Mouse (Mus musculus) brain, embryonic 14.5 days (tissue): ENCODE measurements around the gene Gga3. TPM values are rescaled to one million over a fixed set of nuclear protein-coding genes. Genes with fewer than 3 reads are reported as not detected.

ENCODE experiments used
- DNase-seq: peaks from one replicate; pipeline ENCODE4 v3.0.0-alpha.2; 2011; ENCODE audit warnings: low read depth
- CTCF ChIP-seq: fragments of 200-500 bp; IDR thresholded peaks from 2 replicates; pipeline ENCODE4 v1.5.1; 2012; ENCODE audit warnings: inconsistent platforms, mild to moderate bottlenecking, moderate library complexity, borderline replicate concordance; ENCODE audit not compliant: insufficient read depth, insufficient read length; ENCODE audit errors: extremely low read depth
- POLR2A ChIP-seq: fragments of 200-500 bp; IDR thresholded peaks from 2 replicates; pipeline ENCODE4 v1.6.1; 2012; ENCODE audit warnings: mild to moderate bottlenecking, inconsistent platforms, borderline replicate concordance; ENCODE audit not compliant: poor library complexity, insufficient read depth, insufficient read length, severe bottlenecking; ENCODE audit errors: extremely low read depth
- polyA plus RNA-seq: library from polyadenylated mRNA; depleted of rRNA; stranded (reverse); fragments of >200 nt; gene quantifications from 2 replicates; pipeline ENCODE4 v1.2.3, GENCODE M21; 2012; rRNA removed

Gene Gga3
- polyA plus RNA-seq, 1 experiment, result 57.1 TPM

DNA sequence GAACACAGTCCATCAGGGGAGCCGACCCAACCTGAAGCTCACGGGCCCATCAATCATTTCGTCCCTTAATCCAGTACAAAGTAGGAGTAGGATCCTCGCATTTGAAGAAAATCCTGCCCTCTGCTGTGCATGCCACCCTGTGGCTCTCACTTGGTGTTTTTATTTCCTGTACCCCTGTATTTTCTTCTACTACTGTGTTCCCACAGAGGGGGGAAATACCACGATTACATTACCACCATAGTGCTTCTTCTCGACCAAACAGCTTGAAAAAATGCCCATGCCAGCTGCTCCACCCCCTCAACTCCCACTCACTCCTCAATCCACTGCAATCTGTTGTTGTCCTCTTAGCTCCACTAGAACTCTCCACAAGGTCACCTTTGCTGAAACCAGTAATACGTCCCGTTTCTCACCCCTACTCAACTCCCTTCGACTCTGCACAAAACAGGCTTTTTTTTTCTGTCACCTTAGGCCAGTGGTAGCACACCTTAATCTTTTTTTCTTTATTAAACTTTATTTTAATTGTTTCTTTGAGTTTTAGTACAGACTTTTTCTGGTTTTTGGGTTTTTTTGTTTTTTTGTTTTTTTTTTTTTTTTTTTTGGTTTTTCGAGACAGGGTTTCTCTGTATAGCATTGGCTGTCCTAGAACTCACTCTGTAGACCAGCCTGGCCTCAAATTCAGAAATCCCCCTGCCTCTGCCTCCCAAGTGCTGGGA, 66.8 kb downstream of the Gga3 start:
- TF ChIP-seq CTCF, result no peak
- no peak for TF ChIP-seq POLR2A
- no peak for DNase-seq

DNA sequence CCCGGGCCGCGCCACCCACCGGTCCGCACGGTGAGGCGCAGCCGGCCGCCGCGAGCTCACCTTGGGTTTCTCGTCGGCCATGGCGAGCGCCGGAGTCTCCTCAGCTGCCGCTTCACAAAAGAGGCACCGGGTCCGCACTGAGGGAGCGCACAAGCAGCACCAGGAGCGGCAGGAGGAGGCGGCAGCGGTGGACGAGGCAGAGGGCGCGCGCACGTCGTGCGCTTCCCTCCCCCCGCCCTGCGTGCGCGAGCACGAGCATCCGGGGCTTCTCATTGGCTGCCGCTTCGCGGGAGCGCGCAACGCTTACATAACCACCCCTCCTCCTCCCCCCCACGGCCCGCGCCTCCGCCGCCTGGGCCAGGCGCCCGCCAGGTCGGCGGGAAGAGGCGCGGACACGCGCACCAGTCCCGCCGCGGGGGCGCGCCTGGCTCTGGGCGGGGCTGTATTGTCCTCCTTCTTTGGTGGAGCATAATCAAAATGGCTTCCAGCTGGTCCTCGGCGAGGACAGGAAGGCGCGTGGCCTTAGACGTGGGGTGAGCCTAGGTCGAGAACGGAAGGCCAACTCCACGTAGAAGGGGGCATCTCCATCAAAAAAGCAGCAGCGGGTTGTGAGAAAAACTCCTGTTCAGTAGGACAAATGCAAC, 67.7 kb downstream of the Gga3 start, which contains the start of gene Sumo2:
Gene Sumo2 (minus strand): TSS at position 239 of the 644 bp plus-strand sequence.
- DNase-seq, result peak; percentile 99
- TF ChIP-seq POLR2A, result peak; percentile 82
- TF ChIP-seq CTCF, result no peak

DNA sequence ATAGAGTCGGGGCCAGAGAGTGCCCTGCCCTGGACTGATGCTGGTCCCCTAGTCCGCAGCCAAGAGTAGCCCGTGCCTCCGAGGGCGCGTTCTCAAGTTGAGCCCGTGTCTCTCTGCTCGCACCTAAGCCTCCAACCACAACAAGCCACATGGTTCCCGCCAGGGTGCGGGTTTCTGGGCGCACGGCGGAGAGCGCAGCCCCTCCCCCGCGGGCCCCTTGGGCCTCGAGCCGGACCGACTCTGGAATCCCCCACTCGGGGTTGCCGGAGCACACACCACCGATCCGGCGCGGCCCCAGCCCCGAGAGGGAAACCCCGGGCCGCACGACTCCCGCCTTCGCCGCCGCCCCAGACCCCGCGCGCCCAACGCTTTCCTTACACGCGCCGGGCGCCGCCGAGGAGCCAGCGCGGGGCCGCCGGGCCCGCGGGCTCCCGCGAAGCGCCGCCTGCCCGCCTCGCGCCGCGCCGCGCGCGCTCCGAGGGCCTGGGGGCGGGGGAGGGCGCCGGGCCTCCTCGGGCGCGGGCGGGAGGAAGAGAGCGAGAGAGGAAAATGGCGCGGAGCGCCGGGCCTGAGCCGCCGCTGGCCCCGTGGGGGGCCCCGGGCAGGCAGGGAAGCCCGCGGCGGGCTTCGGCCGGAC, 68.3 kb downstream of the Gga3 start:
- peak; percentile 83 for DNase-seq
- TF ChIP-seq POLR2A (no peak), CTCF (no peak)

DNA sequence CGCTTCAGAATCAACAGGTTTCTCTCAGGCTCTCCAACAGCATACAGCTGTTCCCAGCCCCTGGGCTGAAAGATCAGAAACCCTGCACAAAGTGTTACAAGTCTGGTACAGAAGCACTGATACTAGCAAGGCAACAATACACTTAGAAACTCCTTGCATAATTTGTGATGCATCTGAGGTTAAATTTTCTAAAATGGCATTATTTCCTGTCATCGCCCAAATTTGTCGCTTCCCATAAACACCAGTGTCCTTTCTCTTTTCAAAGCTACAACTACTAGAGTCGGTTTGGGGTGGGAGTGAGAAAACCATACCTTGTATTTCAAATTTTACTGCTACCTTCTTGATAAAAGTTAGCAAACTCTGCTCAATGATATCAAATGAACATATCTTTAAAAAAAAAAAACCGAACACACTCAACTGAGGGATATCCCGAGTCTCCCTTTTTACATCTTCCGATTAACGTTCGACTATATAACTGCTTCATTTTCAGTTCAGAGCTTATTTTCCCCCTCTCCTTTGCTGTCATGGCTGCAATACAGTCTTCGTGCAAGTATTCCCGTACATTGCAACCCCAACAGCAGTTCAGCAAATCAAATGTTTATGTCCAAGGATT, 69.0 kb downstream of the Gga3 start:
- peak; percentile 24 for DNase-seq
- no peak for TF ChIP-seq CTCF
- no peak for TF ChIP-seq POLR2A

Other genes starting within 250 kb of the Gga3 start
- gene Hid1, start 236.3 kb downstream of the Gga3 start, polyA plus RNA-seq, result 61.7 and 64.8 TPM in 2 replicates
- 39.1 and 50.8 TPM in 2 replicates for gene Cdr2l, start 222.1 kb downstream of the Gga3 start, polyA plus RNA-seq
- 115 and 126 TPM in 2 replicates for gene Mrpl58, start 200.3 kb downstream of the Gga3 start, polyA plus RNA-seq
- gene Atp5h, start 184.1 kb downstream of the Gga3 start, polyA plus RNA-seq, result 399 and 402 TPM in 2 replicates
- 45.9 and 46.8 TPM in 2 replicates for gene Kctd2, start 183.9 kb downstream of the Gga3 start, polyA plus RNA-seq
- gene Trim80, start 163.5 kb downstream of the Gga3 start, polyA plus RNA-seq, result 0.04 and 0.12 TPM in 2 replicates
- gene Slc16a5, start 141.6 kb downstream of the Gga3 start, polyA plus RNA-seq, result not detected in 2 replicates
- gene Armc7, start 128.4 kb downstream of the Gga3 start, polyA plus RNA-seq, result 12.4 and 15.1 TPM in 2 replicates
- 67.9 and 84.3 TPM in 2 replicates for gene Nt5c, start 112.2 kb downstream of the Gga3 start, polyA plus RNA-seq
- gene Jpt1, start 89.7 kb downstream of the Gga3 start, polyA plus RNA-seq, result 1,229 and 1,645 TPM in 2 replicates
- gene Sumo2, start 67.8 kb downstream of the Gga3 start, polyA plus RNA-seq, result 702 and 773 TPM in 2 replicates
- 105 and 168 TPM in 2 replicates for gene Nup85, start 39.6 kb downstream of the Gga3 start, polyA plus RNA-seq
- 35.5 and 36.7 TPM in 2 replicates for gene Mrps7, start 126 bp downstream of the Gga3 start, polyA plus RNA-seq
- 18.0 and 19.2 TPM in 2 replicates for gene Mif4gd, start 8.9 kb upstream of the Gga3 start, polyA plus RNA-seq
- gene Slc25a19, start 24.2 kb upstream of the Gga3 start, polyA plus RNA-seq, result 55.1 and 71.1 TPM in 2 replicates
- gene Grb2, start 104.5 kb upstream of the Gga3 start, polyA plus RNA-seq, result 124 and 127 TPM in 2 replicates
- gene Tmem94, start 161.4 kb upstream of the Gga3 start, polyA plus RNA-seq, result 56.0 and 61.9 TPM in 2 replicates
- gene Caskin2, start 209.6 kb upstream of the Gga3 start, polyA plus RNA-seq, result 24.7 and 24.8 TPM in 2 replicates
- gene Tsen54, start 210.7 kb upstream of the Gga3 start, polyA plus RNA-seq, result 24.2 and 36.4 TPM in 2 replicates
- gene Llgl2, start 220.0 kb upstream of the Gga3 start, polyA plus RNA-seq, result 1.5 and 2.5 TPM in 2 replicates